Mouse (Mus musculus) hindbrain, embryonic 12.5 days (tissue): Measurements from ENCODE around the gene Arpp19. TPM values are rescaled to one million over a fixed set of nuclear protein-coding genes. Genes with fewer than 3 reads are reported as not detected.

Experiments
- ATAC-seq: fragments of 200-750 bp; cut with Nextera tagmentation; 2 replicates; pipeline ENCODE4 v1.8.0; 2017; ENCODE audit warnings: moderate TSS enrichment; ENCODE audit not compliant: low FRiP score
- H3K27ac ChIP-seq: fragments of 300-500 bp; sonication (generic); 2 replicates; pipeline ENCODE4 v1.5.1; 2016; ENCODE audit warnings: mild to moderate bottlenecking
- H3K27me3 ChIP-seq: fragments of 300-500 bp; sonication (generic); 2 replicates; pipeline ENCODE4 v1.6.1; 2016; ENCODE audit warnings: mild to moderate bottlenecking
- H3K36me3 ChIP-seq: fragments of 300-500 bp; sonication (generic); 2 replicates; pipeline ENCODE4 v1.6.1; 2016; ENCODE audit warnings: mild to moderate bottlenecking
- H3K4me1 ChIP-seq: fragments of 300-500 bp; sonication (generic); 2 replicates; pipeline ENCODE4 v1.6.1; 2016
- H3K4me2 ChIP-seq: fragments of 300-500 bp; sonication (generic); replicated peaks from 2 replicates; pipeline ENCODE4 v1.6.1; 2016; ENCODE audit warnings: mild to moderate bottlenecking
- H3K4me3 ChIP-seq: fragments of 300-500 bp; sonication (generic); 2 replicates; pipeline ENCODE4 v1.5.1; 2016; ENCODE audit warnings: mild to moderate bottlenecking
- H3K9ac ChIP-seq: fragments of 300-500 bp; sonication (generic); 2 replicates; pipeline ENCODE4 v1.6.1; 2016; ENCODE audit warnings: mild to moderate bottlenecking, moderate library complexity
- H3K9me3 ChIP-seq: fragments of 300-500 bp; sonication (generic); replicated peaks from 2 replicates; pipeline ENCODE4 v1.6.1; 2016; ENCODE audit warnings: mild to moderate bottlenecking
- WGBS: fragments of 180-500 bp; shearing (Covaris S2); methylation state at CpG from one replicate; pipeline ENCODE4 v1.1.7; 2016; 5-methylcytosine and 5-hydroxymethylcytosine counted together
- polyA plus RNA-seq: library from polyadenylated mRNA; unstranded; fragments of >200 nt; fragmentation: Nextera tagmentation; extraction: Ambion mirVana; gene quantifications from 2 replicates; pipeline ENCODE4 v1.2.1, GENCODE M21; 2016

Gene Arpp19
- polyA plus RNA-seq, 1 experiment from 2014 or later = 280 TPM

DNA sequence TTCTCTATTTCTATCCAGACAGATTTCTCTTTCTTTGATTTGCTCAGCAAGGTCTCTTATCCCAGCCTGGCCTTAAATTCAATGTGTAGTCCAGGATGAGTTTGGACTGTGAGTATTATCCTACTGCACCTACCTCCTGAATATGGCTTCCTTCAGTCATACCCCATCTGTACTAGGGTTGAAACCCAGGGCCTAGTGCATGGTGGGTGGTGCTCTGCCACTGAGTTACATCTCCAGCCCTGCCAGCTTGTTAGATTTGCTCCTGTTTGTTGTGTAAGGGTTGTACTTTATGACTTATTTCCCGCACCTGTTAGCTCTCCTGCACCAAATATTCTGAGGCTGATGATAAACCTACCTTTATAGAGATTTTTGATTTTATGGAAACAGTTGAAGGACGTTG is 5.8 kb downstream of the Arpp19 start:
- Histone ChIP-seq H3K9ac (no peak overlapping the region), H3K36me3 (no peaks in the 10 kb centered on the region; the same call in 1 of the 2 replicates), H3K4me1 (peaks cover 10% of the 10 kb centered on the region), H3K4me2 (no peak overlapping the region), H3K27ac (no peak overlapping the region), H3K9me3 (no peaks in the 10 kb centered on the region), H3K27me3 (no peaks in the 10 kb centered on the region), H3K4me3 (no peak overlapping the region)
- ATAC-seq = no peak
- WGBS = 91% methylated on average over 2 of the region's 2 CpGs

DNA sequence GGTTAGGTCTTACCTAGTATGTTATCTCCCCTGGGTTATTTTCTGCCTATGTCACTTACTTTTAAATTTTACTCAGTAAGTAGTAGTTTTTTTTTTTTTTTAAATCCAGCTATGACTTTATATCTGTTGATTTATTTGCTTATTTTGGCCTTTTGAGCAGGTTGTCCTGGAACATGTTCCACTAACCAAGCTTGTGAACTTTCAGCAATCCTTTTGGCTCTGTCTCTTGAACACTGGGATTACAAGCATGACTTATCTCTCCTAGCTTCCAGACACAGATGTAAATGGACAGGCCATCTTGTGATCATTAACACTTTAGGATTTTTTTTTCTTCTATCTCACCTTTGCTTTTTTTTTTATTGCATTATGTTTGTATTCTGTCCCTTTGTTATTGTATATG is 9.7 kb downstream of the Arpp19 start:
- no peak for ATAC-seq

DNA sequence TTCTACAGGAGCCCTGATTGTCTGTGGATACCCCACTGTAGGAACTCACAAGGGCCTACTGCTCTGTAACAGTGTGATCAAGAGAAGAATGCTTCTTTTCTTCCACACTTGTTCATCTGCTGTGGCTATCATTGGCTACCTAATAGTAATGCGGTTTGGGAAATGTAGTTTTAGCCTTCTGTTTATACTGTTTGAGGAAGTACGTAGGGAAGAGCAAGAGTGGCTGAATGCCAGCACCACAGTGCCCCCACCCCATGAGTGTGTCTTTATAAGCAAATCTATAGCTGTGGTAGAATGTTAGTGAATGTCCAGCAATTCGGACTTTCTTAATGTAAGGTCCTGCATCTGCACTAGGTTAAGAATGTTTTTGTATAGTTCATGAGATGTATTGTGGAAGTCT is 11.7 kb downstream of the Arpp19 start:
- H3K9me3 ChIP-seq = no peaks in the 10 kb centered on the region
- WGBS = 87% methylated on average over 3 of the region's 3 CpGs
- no peak overlapping the region for H3K27ac ChIP-seq
- no peak for ATAC-seq
- H3K4me1 ChIP-seq = no peaks in the 10 kb centered on the region
- H3K27me3 ChIP-seq = no peaks in the 10 kb centered on the region
- no peak overlapping the region for H3K9ac ChIP-seq
- H3K4me3 ChIP-seq = no peak overlapping the region
- no peaks in the 10 kb centered on the region; the same call in 1 of the 2 replicates for H3K36me3 ChIP-seq
- no peak overlapping the region for H3K4me2 ChIP-seq

More for the DNA sequence above, 9.7 kb downstream of the Arpp19 start:
- no peaks in the 10 kb centered on the region; the same call in 1 of the 2 replicates for H3K36me3 ChIP-seq
- no peak overlapping the region for H3K27ac ChIP-seq
- no peaks in the 10 kb centered on the region for H3K9me3 ChIP-seq
- H3K4me1 ChIP-seq = no peaks in the 10 kb centered on the region
- H3K4me3 ChIP-seq = no peak overlapping the region
- H3K27me3 ChIP-seq = no peaks in the 10 kb centered on the region
- no peak overlapping the region for H3K9ac ChIP-seq
- H3K4me2 ChIP-seq = no peak overlapping the region

DNA sequence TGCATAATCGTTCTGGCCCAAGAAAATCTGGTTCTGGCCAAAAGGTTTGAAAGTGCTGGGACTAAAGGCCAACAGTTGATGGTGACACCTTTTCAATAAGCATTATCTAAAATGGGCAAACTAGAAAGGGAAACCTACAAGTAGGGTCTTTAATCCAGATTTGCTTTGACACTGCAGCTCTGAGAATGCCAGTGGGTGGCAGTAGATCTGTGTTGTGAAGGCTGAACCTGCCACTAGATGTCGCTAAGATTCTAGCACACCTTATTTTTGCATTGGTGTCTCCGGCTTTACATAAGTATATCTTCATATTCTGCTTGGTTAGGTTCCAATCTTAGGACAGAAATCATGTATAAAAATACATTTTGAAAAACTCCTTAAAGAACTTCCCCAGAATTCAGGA is 12.6 kb downstream of the Arpp19 start:
- no peak overlapping the region for H3K27ac ChIP-seq
- H3K4me2 ChIP-seq = no peak overlapping the region
- no peaks in the 10 kb centered on the region for H3K9me3 ChIP-seq
- no peak for ATAC-seq
- H3K36me3 ChIP-seq = no peaks in the 10 kb centered on the region; the same call in 1 of the 2 replicates
- H3K27me3 ChIP-seq = no peaks in the 10 kb centered on the region
- H3K9ac ChIP-seq = no peak overlapping the region
- 36% methylated on average over 3 of the region's 3 CpGs for WGBS
- H3K4me1 ChIP-seq = no peaks in the 10 kb centered on the region
- H3K4me3 ChIP-seq = no peak overlapping the region

DNA sequence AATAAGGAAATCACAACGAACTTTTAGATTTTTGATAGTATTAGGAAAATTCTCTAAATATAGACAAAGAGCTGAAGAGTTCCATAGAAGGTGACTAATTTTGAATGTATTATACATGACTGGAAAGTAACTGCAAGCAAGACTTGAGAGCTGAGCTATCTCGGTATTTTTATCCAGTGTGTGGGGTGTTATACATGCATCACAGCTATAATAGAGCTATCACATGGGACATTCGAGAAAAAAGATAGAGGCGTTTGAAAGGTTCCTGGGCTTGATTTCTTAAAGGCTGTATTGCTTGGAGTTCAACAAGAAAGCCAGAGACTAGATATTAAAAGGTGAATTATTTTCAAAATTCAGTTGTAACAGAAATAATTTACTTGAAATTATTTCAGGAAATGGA is 14.4 kb downstream of the Arpp19 start:
- H3K4me2 ChIP-seq = no peak overlapping the region
- no peaks in the 10 kb centered on the region for H3K9me3 ChIP-seq
- 90% methylated on average over 4 of the region's 4 CpGs for whole genome bisulfite sequencing
- no peak overlapping the region for H3K4me3 ChIP-seq
- no peak overlapping the region for H3K9ac ChIP-seq
- no peak for ATAC-seq
- peaks cover 4% of the 10 kb centered on the region for H3K36me3 ChIP-seq
- H3K4me1 ChIP-seq = no peaks in the 10 kb centered on the region
- no peak overlapping the region for H3K27ac ChIP-seq
- H3K27me3 ChIP-seq = no peaks in the 10 kb centered on the region

DNA sequence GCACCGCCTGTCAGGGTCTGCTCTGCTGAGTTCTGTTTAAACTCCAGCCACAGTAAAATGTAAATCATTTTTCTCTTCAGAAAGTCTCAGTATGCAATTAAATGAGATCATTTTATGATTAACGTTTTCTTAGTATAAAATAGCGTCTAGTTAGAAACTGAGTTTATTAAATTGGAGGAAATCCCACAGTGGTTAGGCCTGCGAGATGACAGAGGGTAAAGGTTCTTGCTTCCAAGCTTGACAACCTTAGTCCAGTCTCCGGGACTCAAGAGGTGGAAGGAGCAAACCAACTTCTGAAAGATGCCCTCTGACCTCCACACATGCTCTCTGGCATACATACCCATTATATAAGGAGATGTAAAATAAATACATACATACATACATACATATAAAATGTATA is 17.6 kb downstream of the Arpp19 start:
- no peaks in the 10 kb centered on the region for H3K4me1 ChIP-seq
- ATAC-seq = no peak
- H3K9me3 ChIP-seq = no peaks in the 10 kb centered on the region
- H3K36me3 ChIP-seq = peaks cover 20% of the 10 kb centered on the region
- no peak overlapping the region for H3K4me2 ChIP-seq
- H3K9ac ChIP-seq = no peak overlapping the region
- H3K27me3 ChIP-seq = no peaks in the 10 kb centered on the region
- 95% methylated on average over 5 of the region's 5 CpGs for WGBS
- no peak overlapping the region for H3K4me3 ChIP-seq
- no peak overlapping the region for H3K27ac ChIP-seq

DNA sequence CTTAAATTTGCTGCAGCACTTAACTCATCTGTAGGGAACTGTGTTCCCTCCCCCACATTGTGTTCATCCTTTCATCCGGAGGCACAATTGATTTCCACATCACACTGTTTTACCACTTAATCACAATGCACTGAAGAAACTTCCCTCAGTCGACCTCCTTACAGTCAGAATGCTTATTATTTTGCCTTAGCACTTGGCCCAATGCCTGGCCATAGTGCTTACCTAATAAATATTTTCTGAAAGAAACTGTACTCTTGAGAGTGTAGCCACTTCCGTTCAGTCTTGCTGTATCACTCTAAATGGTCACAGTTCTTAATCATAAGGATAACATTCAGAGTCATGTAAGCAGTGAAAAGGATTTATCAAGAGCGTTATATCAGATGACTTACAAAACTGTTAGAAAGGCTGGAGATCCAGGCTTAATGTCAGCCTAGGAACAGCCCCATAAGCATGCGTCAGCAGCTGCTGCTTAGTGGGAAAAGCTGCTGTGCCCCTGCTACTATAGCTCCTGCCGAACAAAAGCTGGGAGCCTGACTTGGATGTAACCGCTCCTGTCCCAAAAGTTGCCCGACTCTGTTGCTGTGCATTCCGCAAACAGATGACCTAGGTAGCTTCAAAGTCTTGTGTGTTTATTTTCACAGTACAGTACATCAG is 27.4 kb downstream of the Arpp19 start:
- Histone ChIP-seq H3K9me3 (no peaks in the 10 kb centered on the region), H3K27me3 (no peaks in the 10 kb centered on the region), H3K27ac (no peak overlapping the region), H3K36me3 (0 out of 2 replicates have a peak, but pooled peaks cover under 1% of the 10 kb centered on the region), H3K9ac (no peak overlapping the region), H3K4me3 (no peak overlapping the region), H3K4me2 (no peak overlapping the region), H3K4me1 (no peaks in the 10 kb centered on the region)
- 81% methylated on average over 9 of the region's 9 CpGs for WGBS
- no peak for ATAC-seq

DNA sequence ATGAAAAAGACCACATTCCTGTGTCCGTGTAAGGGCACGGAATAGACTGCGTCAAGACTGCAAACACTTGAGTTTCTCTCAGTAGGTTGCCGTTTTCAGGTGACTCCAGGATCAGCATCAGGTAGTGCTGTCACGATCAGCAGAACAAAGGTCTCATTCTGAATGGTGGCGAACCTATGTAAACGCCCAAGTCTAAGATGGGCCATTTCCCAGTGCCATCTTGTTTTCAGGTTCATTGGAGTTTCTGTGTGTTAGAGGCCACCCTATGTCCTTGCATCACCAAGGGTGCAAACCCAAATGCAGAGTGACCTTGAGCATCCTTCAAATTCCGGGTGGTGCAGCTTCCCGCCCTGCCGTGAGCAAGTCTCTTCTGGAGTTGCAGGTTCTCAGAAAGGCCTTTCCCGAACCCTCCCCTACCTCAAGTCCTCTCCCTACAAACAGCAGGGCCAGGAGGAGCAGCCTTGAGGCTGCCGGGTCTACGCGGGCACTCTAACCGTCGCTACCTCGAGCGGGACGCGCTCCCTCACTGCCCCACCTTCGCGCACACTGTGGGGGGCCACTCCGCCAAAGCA is 33.1 kb downstream of the Arpp19 start, which contains the start of gene Myo5a:
Myo5a (plus strand) TSS at position 559 of the 572 bp plus-strand sequence.
- no peak; the same call in 1 of the 2 replicates for ATAC-seq
- Histone ChIP-seq H3K36me3 (no peaks in the 10 kb centered on the region), H3K4me2 (peak within 1 kb of the TSS; percentile 72), H3K4me1 (peaks cover 13% of the 10 kb centered on the region), H3K4me3 (peak within 1 kb of the TSS; percentile 86), H3K9ac (peak within 1 kb of the TSS; percentile 92), H3K9me3 (no peaks in the 10 kb centered on the region), H3K27me3 (no peaks in the 10 kb centered on the region), H3K27ac (peak within 1 kb of the TSS; percentile 97)
- 20% methylated on average over 23 of the region's 23 CpGs for whole genome bisulfite sequencing

DNA sequence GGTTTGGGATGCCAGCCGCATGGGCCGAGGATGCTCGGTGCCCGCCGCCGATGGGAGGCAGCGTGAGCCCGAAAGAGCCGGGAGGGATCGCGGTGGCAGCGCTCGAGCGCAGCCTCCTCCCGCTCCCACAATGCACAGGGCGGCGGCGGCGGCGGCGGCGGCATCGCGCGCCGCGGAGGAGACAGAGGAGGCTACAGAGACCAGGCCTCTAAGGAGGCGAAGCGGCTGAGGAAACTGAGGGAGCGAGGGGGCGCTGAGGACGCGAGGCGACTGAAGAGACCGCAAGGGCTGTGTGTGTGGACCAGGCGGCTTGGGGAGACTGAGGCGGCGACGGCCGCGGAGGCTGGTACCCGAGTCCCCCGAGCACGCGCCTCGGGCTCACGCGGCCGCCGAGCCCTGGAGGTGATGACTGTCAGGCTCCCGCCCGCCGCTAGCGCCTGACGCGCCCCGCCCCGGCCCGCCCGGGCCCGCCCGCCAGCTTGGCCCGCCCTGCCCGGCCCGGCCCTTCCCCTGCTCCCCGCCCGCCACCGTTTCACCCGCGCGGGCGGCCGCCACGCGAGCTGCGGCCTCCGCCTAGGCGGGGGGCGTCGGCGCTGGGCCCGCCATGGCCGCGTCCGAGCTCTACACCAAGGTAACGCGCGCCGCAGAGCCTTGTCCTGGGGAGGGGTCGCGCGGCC is 33.8 kb downstream of the Arpp19 start:
- H3K9me3 ChIP-seq = no peaks in the 10 kb centered on the region
- H3K27me3 ChIP-seq = no peaks in the 10 kb centered on the region
- H3K36me3 ChIP-seq = no peaks in the 10 kb centered on the region
- peak overlapping the region; percentile 92 for H3K9ac ChIP-seq
- 0% methylated on average over 56 of the region's 92 CpGs for WGBS
- peak overlapping the region; percentile 86 for H3K4me3 ChIP-seq
- peaks cover 13% of the 10 kb centered on the region for H3K4me1 ChIP-seq
- peak; percentile 96 for ATAC-seq
- peak overlapping the region; percentile 72 for H3K4me2 ChIP-seq
- H3K27ac ChIP-seq = peak overlapping the region; percentile 97

DNA sequence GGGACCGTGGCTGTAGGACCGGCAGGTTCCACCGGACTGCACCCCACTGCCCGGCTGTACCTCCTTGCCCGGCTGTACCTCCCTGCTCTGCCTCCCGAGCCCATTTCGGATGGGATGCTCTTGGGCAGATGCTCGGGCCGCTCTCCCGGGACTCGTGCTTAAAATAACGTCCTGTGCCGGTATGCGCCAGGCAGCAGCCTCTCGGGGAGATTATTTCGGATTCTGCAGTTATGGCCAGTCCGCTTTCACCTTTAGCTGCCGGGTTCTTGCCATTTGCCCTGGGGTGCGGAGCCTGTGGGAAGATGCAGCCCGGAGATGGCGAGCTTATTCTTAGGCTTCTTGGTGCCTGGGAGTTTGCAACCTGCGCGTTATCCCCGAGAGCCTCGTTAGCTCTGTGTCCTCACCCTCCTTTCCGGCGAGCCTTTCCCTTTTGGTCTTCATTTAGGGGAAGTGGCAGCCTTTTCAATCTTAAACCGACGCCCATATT is 34.3 kb downstream of the Arpp19 start:
- H3K9me3 ChIP-seq = no peaks in the 10 kb centered on the region
- peak overlapping the region; percentile 86 for H3K4me3 ChIP-seq
- no peaks in the 10 kb centered on the region for H3K27me3 ChIP-seq
- H3K9ac ChIP-seq = peak overlapping the region; percentile 92
- peak overlapping the region; percentile 72 for H3K4me2 ChIP-seq
- no peaks in the 10 kb centered on the region for H3K36me3 ChIP-seq
- H3K27ac ChIP-seq = peak overlapping the region; percentile 97
- peak; percentile 21 for ATAC-seq
- peaks cover 13% of the 10 kb centered on the region for H3K4me1 ChIP-seq
- WGBS = under 1% methylated on average over 29 of the region's 29 CpGs

DNA sequence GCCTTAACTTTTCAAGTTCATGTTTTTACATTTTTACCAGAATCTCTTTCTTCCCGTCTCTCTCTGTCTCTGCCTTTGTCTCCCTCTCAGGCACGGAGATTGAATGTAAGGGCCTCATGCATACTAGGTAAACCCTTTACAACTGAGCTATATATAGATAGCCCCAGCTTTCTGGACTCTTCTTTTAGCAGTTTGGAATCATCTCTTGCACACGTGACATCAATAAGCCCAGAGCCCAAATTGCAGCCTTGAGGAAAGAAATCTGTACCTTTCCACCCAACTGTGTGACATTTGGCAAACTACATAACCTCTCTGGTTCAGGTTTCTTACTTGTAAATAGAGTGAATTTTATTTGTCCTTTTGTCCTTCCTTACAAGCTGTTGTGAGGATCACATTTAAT is 34.9 kb downstream of the Arpp19 start:
- Histone ChIP-seq H3K36me3 (no peaks in the 10 kb centered on the region), H3K4me3 (peak overlapping the region; percentile 86), H3K9me3 (no peaks in the 10 kb centered on the region), H3K27me3 (no peaks in the 10 kb centered on the region), H3K4me1 (peaks cover 15% of the 10 kb centered on the region), H3K27ac (no peak overlapping the region), H3K4me2 (peak overlapping the region; percentile 72), H3K9ac (peak overlapping the region; percentile 92)
- 14% methylated on average over 3 of the region's 3 CpGs for WGBS
- no peak for ATAC-seq

DNA sequence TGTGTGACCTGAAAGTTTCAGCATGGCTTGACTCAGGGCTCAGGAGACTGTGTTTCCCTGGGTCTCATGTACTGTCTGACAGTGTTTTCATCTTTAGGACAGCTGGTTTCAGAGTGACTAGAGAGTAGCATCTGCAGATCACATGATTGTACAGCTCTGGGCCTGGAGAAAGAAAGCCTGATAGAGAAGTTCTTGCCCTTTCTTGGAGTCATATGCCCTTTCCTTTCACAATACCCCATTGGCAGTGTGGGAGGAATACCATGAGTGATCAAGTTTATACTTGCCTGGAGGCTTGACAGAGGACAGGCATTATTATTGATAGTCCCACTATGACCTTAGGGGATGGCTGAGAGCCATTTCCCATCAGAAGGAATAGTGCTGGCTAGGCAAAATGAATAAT is 39.8 kb downstream of the Arpp19 start:
- Histone ChIP-seq H3K27ac (0 out of 2 replicates have a peak overlapping the region, but pooled peaks have one; percentile 30), H3K9me3 (no peaks in the 10 kb centered on the region), H3K4me2 (no peak overlapping the region), H3K9ac (no peak overlapping the region), H3K27me3 (no peaks in the 10 kb centered on the region), H3K36me3 (no peaks in the 10 kb centered on the region), H3K4me1 (peaks cover 10% of the 10 kb centered on the region), H3K4me3 (no peak overlapping the region)
- ATAC-seq = 0 out of 2 replicates have a peak, but pooled peaks have one; percentile 19
